Mouse (Mus musculus): ENCODE measurements around the gene Kcnmb2.

DNA sequence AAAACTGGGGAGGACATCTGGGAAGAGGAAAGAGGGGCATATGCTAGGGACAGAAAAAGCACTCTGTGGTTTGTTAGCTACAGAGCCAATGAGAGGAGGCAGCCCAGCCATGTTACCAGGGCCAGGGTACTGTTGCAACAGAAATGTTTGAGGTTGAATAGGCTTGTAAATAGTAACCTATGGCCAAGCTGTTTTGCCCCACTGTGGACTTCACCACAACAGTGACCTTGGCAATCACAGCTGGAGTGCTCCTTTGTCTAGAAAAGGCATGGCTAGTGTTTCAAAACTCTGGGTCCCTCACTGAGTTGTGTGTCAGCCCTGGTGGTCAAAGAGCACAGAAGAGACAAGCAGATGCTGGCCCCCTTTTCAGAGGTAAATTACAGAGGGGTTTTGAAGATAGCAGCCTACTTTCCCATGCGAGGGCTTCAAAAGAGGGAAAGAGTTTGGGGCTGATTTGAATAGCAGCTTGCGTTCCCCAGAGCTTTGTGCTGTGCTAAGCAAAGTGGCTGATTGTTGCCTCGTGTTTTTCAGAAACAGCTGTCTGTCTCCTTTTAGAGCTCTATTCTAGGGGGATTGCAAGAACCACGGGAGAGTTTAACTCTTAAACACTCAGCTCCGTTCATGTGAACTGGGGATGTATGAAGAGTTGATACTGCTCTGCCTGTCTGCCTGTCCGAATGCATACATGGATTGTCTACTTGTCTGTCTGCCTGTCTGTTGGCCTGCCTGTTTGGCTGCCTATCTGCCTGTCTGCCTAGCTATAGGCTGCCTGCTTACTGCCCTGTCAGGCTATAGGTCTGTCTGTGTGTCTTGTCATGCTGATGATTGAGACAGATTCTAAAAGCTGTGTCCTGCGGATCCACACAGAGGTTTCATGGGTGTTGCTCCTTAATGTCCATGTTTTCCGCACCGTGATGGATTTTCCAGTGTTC is 165.0 kb downstream of the Kcnmb2 start:
- TF ChIP-seq CTCF (IDR thresholded peaks at IDR 0.05) (no peak), EP300 (IDR thresholded peaks at IDR 0.05) (no peak)

All from lung, postnatal 0 days (tissue).